Mouse (Mus musculus) megakaryocyte, embryonic 14.5 days (primary cell): ENCODE measurements around the gene Nudt22.

Experiments
- FLI1 ChIP-seq: IDR thresholded peaks from 2 replicates; pipeline ENCODE4 v1.6.1; 2012; ENCODE audit warnings: low read length, inconsistent platforms, mixed read lengths
- GATA1 ChIP-seq: IDR thresholded peaks from 3 replicates; pipeline ENCODE4 v1.6.1; 2012; ENCODE audit warnings: mixed read lengths, low read length, inconsistent platforms, borderline replicate concordance

- no peak for TF ChIP-seq GATA1
- TF ChIP-seq FLI1 = no peak
These were observed 45.3 kb upstream of the Nudt22 start for GRCm38 (mm10) chr19:7041171-7041570.
